Mouse (Mus musculus): ENCODE results near the gene Dclre1a. TPM values are rescaled to one million over a fixed set of nuclear protein-coding genes. Genes with fewer than 3 reads are reported as not detected.
"Not testable (repeated sequence)": the region's sequence is repeated elsewhere in the genome, so short reads cannot be mapped to it uniquely, and the experiment has no call there.

Dclre1a gene
- polyA plus RNA-seq, 1 experiment from 2014 or later, result 17.7 TPM

DNA sequence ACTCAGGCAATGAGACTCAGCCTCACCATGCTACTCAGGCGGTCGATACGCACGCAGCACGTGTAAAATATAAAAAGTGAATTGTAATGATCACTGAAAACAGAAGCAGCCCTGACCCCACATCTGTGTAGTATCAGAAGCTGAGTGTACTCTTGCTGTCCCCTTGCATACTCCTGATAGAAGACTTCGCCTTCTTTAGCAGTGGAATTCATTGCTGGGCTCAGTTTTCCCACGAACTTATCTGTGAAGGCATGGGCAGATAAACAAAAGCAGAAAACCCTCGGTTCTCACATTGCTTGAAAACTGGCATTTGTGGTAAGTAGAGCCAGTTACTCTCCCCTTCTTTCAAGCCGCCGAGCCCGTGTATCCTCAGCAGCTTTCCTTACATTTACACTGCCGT lies 4.7 kb downstream of the Dclre1a start:
- H3K9me3 ChIP-seq (ENCODE audit: control insufficient read depth, low read length), result no peaks in the 10 kb centered on the region
- H3K27me3 ChIP-seq (ENCODE audit: control insufficient read depth, insufficient read depth, low read depth, low read length), result no peaks in the 10 kb centered on the region
- no peak for ATAC-seq (ENCODE audit: low read depth)
- H3K9ac ChIP-seq (ENCODE audit: low read length), result no peak overlapping the region
- H3K4me2 ChIP-seq (ENCODE audit: low read depth, low read length), result no peak overlapping the region
- H3K27ac ChIP-seq (ENCODE audit: low read length), result no peak overlapping the region
- 91% methylated on average over 12 of the region's 12 CpGs for WGBS
- H3K4me1 ChIP-seq (replicated peaks; ENCODE audit: control insufficient read depth, insufficient read depth, low read length), result peaks cover 3% of the 10 kb centered on the region
- no peak overlapping the region for H3K4me3 ChIP-seq (ENCODE audit: low read length)
- peaks cover 10% of the 10 kb centered on the region for H3K36me3 ChIP-seq (ENCODE audit: control insufficient read depth, insufficient read depth, low read length)

GRCm38 (mm10) chr19:56535765-56536164 lies 12.3 kb downstream of the Dclre1a start:
- no peak for ATAC-seq (ENCODE audit: low read depth)
- Histone ChIP-seq H3K4me2 (ENCODE audit: low read depth, low read length) (no peak overlapping the region), H3K4me1 (replicated peaks; ENCODE audit: control insufficient read depth, insufficient read depth, low read length) (peaks cover 5% of the 10 kb centered on the region; the same call in 1 of the 2 replicates), H3K27ac (ENCODE audit: low read length) (peak overlapping the region; percentile 56), H3K36me3 (ENCODE audit: control insufficient read depth, insufficient read depth, low read length) (peaks cover 8% of the 10 kb centered on the region; the same call in 1 of the 2 replicates), H3K9ac (ENCODE audit: low read length) (no peak overlapping the region), H3K9me3 (ENCODE audit: control insufficient read depth, low read length) (no peaks in the 10 kb centered on the region), H3K4me3 (ENCODE audit: low read length) (no peak overlapping the region), H3K27me3 (ENCODE audit: control insufficient read depth, insufficient read depth, low read depth, low read length) (no peaks in the 10 kb centered on the region)
- 76% methylated on average over 9 of the region's 9 CpGs for WGBS

DNA sequence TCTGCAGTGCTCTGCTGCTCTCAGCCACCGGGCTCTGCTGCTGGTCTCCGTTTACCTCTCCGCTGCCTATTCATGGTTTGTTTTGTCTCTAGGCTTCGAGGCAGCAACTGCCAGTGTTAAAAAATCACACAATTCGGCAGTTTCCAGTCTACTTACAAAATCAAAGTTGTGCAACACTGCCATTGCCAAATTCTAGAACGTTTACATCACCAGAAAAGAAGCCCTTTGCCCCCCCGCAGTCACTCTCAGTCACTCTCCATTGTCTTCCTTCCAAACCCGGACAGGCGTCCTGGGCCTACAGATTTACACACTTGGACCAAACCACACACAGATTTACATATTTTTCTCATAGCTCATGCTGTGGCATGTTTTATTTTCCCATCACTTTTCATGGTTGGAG lies 13.0 kb downstream of the Dclre1a start:
- H3K27me3 ChIP-seq (ENCODE audit: control insufficient read depth, insufficient read depth, low read depth, low read length), result no peaks in the 10 kb centered on the region
- peaks cover 8% of the 10 kb centered on the region; the same call in 1 of the 2 replicates for H3K36me3 ChIP-seq (ENCODE audit: control insufficient read depth, insufficient read depth, low read length)
- H3K4me3 ChIP-seq (ENCODE audit: low read length), result no peak overlapping the region
- 0 out of 2 replicates have a peak overlapping the region, but pooled peaks have one; percentile 5 for H3K9ac ChIP-seq (ENCODE audit: low read length)
- H3K4me1 ChIP-seq (replicated peaks; ENCODE audit: control insufficient read depth, insufficient read depth, low read length), result peaks cover 5% of the 10 kb centered on the region; the same call in 1 of the 2 replicates
- no peak overlapping the region for H3K4me2 ChIP-seq (ENCODE audit: low read depth, low read length)
- H3K27ac ChIP-seq (ENCODE audit: low read length), result peak overlapping the region; percentile 88
- 45% methylated on average over 9 of the region's 9 CpGs for WGBS
- H3K9me3 ChIP-seq (ENCODE audit: control insufficient read depth, low read length), result no peaks in the 10 kb centered on the region
- peak; percentile 77 for ATAC-seq (ENCODE audit: low read depth)

DNA sequence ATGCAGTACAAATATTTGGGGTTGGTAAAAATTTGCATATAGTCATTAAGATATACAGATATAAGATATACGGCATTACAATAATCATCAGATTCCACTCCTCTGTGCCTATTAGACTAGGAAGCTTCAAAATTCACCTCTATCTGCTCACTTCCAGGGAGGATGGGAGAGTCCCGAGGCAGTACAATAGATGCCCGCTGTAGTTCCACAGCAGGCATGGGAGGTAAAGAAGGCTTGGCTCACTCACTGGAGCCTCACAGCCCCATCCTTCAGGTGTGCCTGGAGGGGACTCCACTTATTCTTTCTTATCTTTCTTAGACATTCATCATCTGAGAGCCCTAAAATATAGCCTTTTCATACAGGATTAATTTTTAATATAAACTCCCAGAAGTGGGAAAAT lies 13.7 kb downstream of the Dclre1a start:
- Histone ChIP-seq H3K9ac (ENCODE audit: low read length) (no peak overlapping the region), H3K4me3 (ENCODE audit: low read length) (no peak overlapping the region), H3K27ac (ENCODE audit: low read length) (no peak overlapping the region), H3K4me2 (ENCODE audit: low read depth, low read length) (no peak overlapping the region), H3K4me1 (replicated peaks; ENCODE audit: control insufficient read depth, insufficient read depth, low read length) (peaks cover 5% of the 10 kb centered on the region; the same call in 1 of the 2 replicates), H3K9me3 (ENCODE audit: control insufficient read depth, low read length) (no peaks in the 10 kb centered on the region), H3K36me3 (ENCODE audit: control insufficient read depth, insufficient read depth, low read length) (peaks cover 8% of the 10 kb centered on the region; the same call in 1 of the 2 replicates), H3K27me3 (ENCODE audit: control insufficient read depth, insufficient read depth, low read depth, low read length) (no peaks in the 10 kb centered on the region)
- WGBS, result 84% methylated on average over 3 of the region's 3 CpGs
- ATAC-seq (ENCODE audit: low read depth), result no peak

GRCm38 (mm10) chr19:56533291-56534071 lies 14.5 kb downstream of the Dclre1a start:
- Histone ChIP-seq H3K9me3 (ENCODE audit: control insufficient read depth, low read length) (no peaks in the 10 kb centered on the region), H3K36me3 (ENCODE audit: control insufficient read depth, insufficient read depth, low read length) (peaks cover 5% of the 10 kb centered on the region; the same call in 1 of the 2 replicates), H3K4me1 (replicated peaks; ENCODE audit: control insufficient read depth, insufficient read depth, low read length) (peaks cover 5% of the 10 kb centered on the region; the same call in 1 of the 2 replicates), H3K27me3 (ENCODE audit: control insufficient read depth, insufficient read depth, low read depth, low read length) (no peaks in the 10 kb centered on the region), H3K4me2 (ENCODE audit: low read depth, low read length) (no peak overlapping the region), H3K27ac (ENCODE audit: low read length) (peak overlapping the region; percentile 45), H3K4me3 (ENCODE audit: low read length) (no peak overlapping the region), H3K9ac (ENCODE audit: low read length) (no peak overlapping the region)
- WGBS, result 58% methylated on average over 14 of the region's 14 CpGs
- ATAC-seq (ENCODE audit: low read depth), result peak; percentile 79

- Histone ChIP-seq H3K9me3 (ENCODE audit: control insufficient read depth, low read length) (no peaks in the 10 kb centered on the region), H3K4me2 (ENCODE audit: low read depth, low read length) (no peak overlapping the region), H3K4me1 (replicated peaks; ENCODE audit: control insufficient read depth, insufficient read depth, low read length) (peaks cover 5% of the 10 kb centered on the region; the same call in 1 of the 2 replicates), H3K27ac (ENCODE audit: low read length) (no peak overlapping the region), H3K9ac (ENCODE audit: low read length) (no peak overlapping the region), H3K36me3 (ENCODE audit: control insufficient read depth, insufficient read depth, low read length) (0 out of 2 replicates have a peak, but pooled peaks cover 3% of the 10 kb centered on the region), H3K27me3 (ENCODE audit: control insufficient read depth, insufficient read depth, low read depth, low read length) (no peaks in the 10 kb centered on the region), H3K4me3 (ENCODE audit: low read length) (no peak overlapping the region)
- 76% methylated on average over 12 of the region's 12 CpGs for WGBS
- ATAC-seq (ENCODE audit: low read depth), result no peak
Observed at GRCm38 (mm10) chr19:56531251-56531650, 16.8 kb downstream of the Dclre1a start.

DNA sequence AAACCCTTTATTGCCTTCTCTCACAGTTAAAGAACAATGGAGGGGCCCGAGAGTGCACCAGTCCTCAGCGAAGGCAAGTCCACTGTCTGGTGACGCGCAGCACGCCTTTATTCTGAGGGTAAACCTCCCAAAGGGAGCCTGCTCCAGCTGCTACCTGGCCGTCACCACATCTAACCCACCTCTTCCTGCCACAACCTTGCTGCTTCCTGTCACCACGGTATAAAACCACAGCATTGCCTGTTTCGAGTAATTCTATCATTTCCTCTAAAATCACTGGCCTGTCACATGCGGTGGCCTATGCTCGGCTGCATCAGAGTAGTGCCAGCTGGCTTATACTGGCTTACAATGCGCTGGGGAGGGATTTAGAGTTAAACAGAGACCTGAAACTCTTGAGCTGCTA lies 17.5 kb downstream of the Dclre1a start:
- H3K9me3 ChIP-seq (ENCODE audit: control insufficient read depth, low read length); H3K9ac ChIP-seq (ENCODE audit: low read length); H3K4me1 ChIP-seq (replicated peaks; ENCODE audit: control insufficient read depth, insufficient read depth, low read length); H3K36me3 ChIP-seq (ENCODE audit: control insufficient read depth, insufficient read depth, low read length); H3K27me3 ChIP-seq (ENCODE audit: control insufficient read depth, insufficient read depth, low read depth, low read length); H3K27ac ChIP-seq (ENCODE audit: low read length); H3K4me3 ChIP-seq (ENCODE audit: low read length); ATAC-seq (ENCODE audit: low read depth); H3K4me2 ChIP-seq (ENCODE audit: low read depth, low read length): not testable (repeated sequence)
- no CpG with 5 or more reads among the region's 11 CpGs for WGBS

- no CpG with 5 or more reads among the region's 7 CpGs for WGBS
- not testable (repeated sequence) for H3K4me1 ChIP-seq (replicated peaks; ENCODE audit: control insufficient read depth, insufficient read depth, low read length); H3K4me2 ChIP-seq (ENCODE audit: low read depth, low read length); H3K4me3 ChIP-seq (ENCODE audit: low read length); H3K9me3 ChIP-seq (ENCODE audit: control insufficient read depth, low read length); H3K27me3 ChIP-seq (ENCODE audit: control insufficient read depth, insufficient read depth, low read depth, low read length); ATAC-seq (ENCODE audit: low read depth); H3K9ac ChIP-seq (ENCODE audit: low read length); H3K27ac ChIP-seq (ENCODE audit: low read length); H3K36me3 ChIP-seq (ENCODE audit: control insufficient read depth, insufficient read depth, low read length)
Observed at GRCm38 (mm10) chr19:56519408-56519807, 28.6 kb downstream of the Dclre1a start.

DNA sequence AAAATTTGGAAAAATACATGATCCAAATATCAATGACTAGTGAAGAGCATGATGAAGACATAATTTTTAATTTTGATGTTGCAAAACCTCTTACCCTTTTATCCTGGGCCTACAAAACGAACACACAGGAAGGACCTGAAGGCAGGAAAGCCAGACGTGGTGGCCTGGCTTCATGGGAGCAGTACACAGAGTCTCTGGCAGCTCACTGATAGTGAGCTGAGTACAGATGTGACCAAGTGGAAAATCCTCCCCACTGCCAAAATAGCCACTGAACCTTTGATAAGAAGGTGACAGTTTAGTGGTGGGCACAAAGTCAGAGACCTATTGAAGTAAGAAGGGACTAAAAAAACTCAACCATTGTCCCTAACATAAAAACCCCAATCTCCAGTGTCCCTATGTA lies 34.5 kb downstream of the Dclre1a start:
- H3K9ac ChIP-seq (ENCODE audit: low read length); H3K4me3 ChIP-seq (ENCODE audit: low read length); H3K27ac ChIP-seq (ENCODE audit: low read length); H3K4me2 ChIP-seq (ENCODE audit: low read depth, low read length); H3K4me1 ChIP-seq (replicated peaks; ENCODE audit: control insufficient read depth, insufficient read depth, low read length); H3K36me3 ChIP-seq (ENCODE audit: control insufficient read depth, insufficient read depth, low read length); H3K9me3 ChIP-seq (ENCODE audit: control insufficient read depth, low read length); ATAC-seq (ENCODE audit: low read depth); H3K27me3 ChIP-seq (ENCODE audit: control insufficient read depth, insufficient read depth, low read depth, low read length): not testable (repeated sequence)
- no CpG with 5 or more reads among the region's 2 CpGs for WGBS
